Mouse (Mus musculus): Measurements from ENCODE around the gene Cilp2. TPM values are rescaled to one million over a fixed set of nuclear protein-coding genes. Genes with fewer than 3 reads are reported as not detected.

Gene Cilp2
- polyA plus RNA-seq, 1 experiment from 2014 or later = 0.42 TPM

DNA sequence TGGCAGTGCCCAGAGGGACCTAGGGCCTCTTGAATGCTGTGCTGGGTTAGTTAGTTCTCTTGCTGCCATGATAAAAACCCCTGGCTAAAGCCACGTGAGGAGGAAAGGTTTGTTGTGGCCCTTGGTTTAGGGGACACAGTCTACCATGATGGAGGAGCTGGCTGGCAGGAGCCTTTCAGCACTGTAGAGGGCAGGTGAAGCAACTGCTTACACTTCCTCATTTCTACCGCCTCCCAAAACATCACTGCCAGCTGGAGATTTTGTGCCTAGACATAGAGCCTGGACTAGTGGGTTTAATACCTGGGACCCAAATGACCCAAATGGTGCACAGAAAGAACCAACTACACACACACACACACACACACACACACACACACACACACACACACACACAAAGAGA lies 26.2 kb downstream of the Cilp2 start:
- Histone ChIP-seq H3K4me1 (ENCODE audit: control insufficient read depth, insufficient read depth, low read length) (no peaks in the 10 kb centered on the region), H3K9ac (replicated peaks; ENCODE audit: low read depth, low read length) (no peak overlapping the region), H3K36me3 (ENCODE audit: control insufficient read depth, insufficient read depth, low read length) (no peaks in the 10 kb centered on the region), H3K27me3 (ENCODE audit: control insufficient read depth, insufficient read depth, low read length) (no peaks in the 10 kb centered on the region), H3K27ac (ENCODE audit: low read length) (no peak overlapping the region), H3K9me3 (ENCODE audit: control insufficient read depth, low read depth, low read length) (no peaks in the 10 kb centered on the region), H3K4me2 (replicated peaks; ENCODE audit: low read depth, low read length) (no peak overlapping the region), H3K4me3 (ENCODE audit: low read depth, low read length) (no peak overlapping the region)
- no peak for ATAC-seq (ENCODE audit: insufficient number of reproducible peaks, insufficient read depth, low FRiP score, low read depth)
- 68% methylated on average over 2 of the region's 2 CpGs for WGBS

GRCm38 (mm10) chr8:69860807-69861206 lies 26.7 kb downstream of the Cilp2 start:
- WGBS = 62% methylated on average over 4 of the region's 4 CpGs
- no peak overlapping the region for H3K27ac ChIP-seq (ENCODE audit: low read length)

GRCm38 (mm10) chr8:69853869-69854268 lies 33.6 kb downstream of the Cilp2 start:
- 91% methylated on average over 10 of the region's 10 CpGs for WGBS
- no peak overlapping the region for H3K4me2 ChIP-seq (replicated peaks; ENCODE audit: low read depth, low read length)
- no peak for ATAC-seq (ENCODE audit: insufficient number of reproducible peaks, insufficient read depth, low FRiP score, low read depth)
- no peaks in the 10 kb centered on the region for H3K9me3 ChIP-seq (ENCODE audit: control insufficient read depth, low read depth, low read length)
- H3K27ac ChIP-seq (ENCODE audit: low read length) = no peak overlapping the region
- H3K36me3 ChIP-seq (ENCODE audit: control insufficient read depth, insufficient read depth, low read length) = no peaks in the 10 kb centered on the region
- H3K4me3 ChIP-seq (ENCODE audit: low read depth, low read length) = no peak overlapping the region
- no peaks in the 10 kb centered on the region for H3K27me3 ChIP-seq (ENCODE audit: control insufficient read depth, insufficient read depth, low read length)
- H3K9ac ChIP-seq (replicated peaks; ENCODE audit: low read depth, low read length) = no peak overlapping the region
- H3K4me1 ChIP-seq (ENCODE audit: control insufficient read depth, insufficient read depth, low read length) = no peaks in the 10 kb centered on the region

More at GRCm38 (mm10) chr8:69860807-69861206, 26.7 kb downstream of the Cilp2 start:
- no peak for ATAC-seq (ENCODE audit: insufficient number of reproducible peaks, insufficient read depth, low FRiP score, low read depth)
- H3K36me3 ChIP-seq (ENCODE audit: control insufficient read depth, insufficient read depth, low read length) = no peaks in the 10 kb centered on the region
- H3K9ac ChIP-seq (replicated peaks; ENCODE audit: low read depth, low read length) = no peak overlapping the region
- H3K4me1 ChIP-seq (ENCODE audit: control insufficient read depth, insufficient read depth, low read length) = no peaks in the 10 kb centered on the region
- H3K9me3 ChIP-seq (ENCODE audit: control insufficient read depth, low read depth, low read length) = no peaks in the 10 kb centered on the region
- H3K4me3 ChIP-seq (ENCODE audit: low read depth, low read length) = no peak overlapping the region
- H3K4me2 ChIP-seq (replicated peaks; ENCODE audit: low read depth, low read length) = no peak overlapping the region
- no peaks in the 10 kb centered on the region for H3K27me3 ChIP-seq (ENCODE audit: control insufficient read depth, insufficient read depth, low read length)

DNA sequence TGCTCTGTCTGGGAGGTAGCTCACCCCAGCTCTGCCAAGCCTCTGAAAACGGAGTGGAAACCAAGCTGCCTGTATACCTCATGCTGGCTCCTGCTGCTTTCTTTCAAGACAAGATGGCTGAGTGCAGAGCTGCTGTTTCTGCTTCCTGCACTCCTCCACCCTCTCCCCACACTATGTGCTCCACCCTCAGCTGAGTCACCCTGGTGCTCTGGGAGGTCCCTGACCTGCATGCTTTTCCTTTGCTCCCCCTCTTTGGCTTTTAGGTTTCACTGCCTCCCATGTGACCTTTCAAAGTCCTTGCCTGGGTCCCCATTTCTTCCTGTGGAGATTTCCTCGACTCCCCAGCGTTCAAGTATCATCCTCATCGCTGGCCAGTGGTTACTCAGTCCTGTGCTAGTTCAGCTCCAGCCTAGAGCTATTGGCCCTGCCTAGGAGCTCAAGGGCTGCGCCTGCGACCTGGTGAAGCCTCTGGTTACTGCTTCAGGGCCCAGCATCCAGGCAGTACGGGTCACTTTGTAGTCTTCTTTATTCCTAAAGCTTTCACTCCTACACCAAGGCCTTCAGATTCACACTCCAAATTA lies 36.5 kb downstream of the Cilp2 start:
- Histone ChIP-seq H3K27ac (ENCODE audit: low read length) (no peak overlapping the region), H3K4me3 (ENCODE audit: low read depth, low read length) (no peak overlapping the region), H3K27me3 (ENCODE audit: control insufficient read depth, insufficient read depth, low read length) (no peaks in the 10 kb centered on the region), H3K9ac (replicated peaks; ENCODE audit: low read depth, low read length) (no peak overlapping the region), H3K4me2 (replicated peaks; ENCODE audit: low read depth, low read length) (no peak overlapping the region), H3K36me3 (ENCODE audit: control insufficient read depth, insufficient read depth, low read length) (no peaks in the 10 kb centered on the region), H3K4me1 (ENCODE audit: control insufficient read depth, insufficient read depth, low read length) (no peaks in the 10 kb centered on the region), H3K9me3 (ENCODE audit: control insufficient read depth, low read depth, low read length) (no peaks in the 10 kb centered on the region)
- WGBS = 76% methylated on average over 7 of the region's 7 CpGs
- ATAC-seq (ENCODE audit: insufficient number of reproducible peaks, insufficient read depth, low FRiP score, low read depth) = no peak

- ATAC-seq (ENCODE audit: insufficient number of reproducible peaks, insufficient read depth, low FRiP score, low read depth) = no peak
- 31% methylated on average over 3 of the region's 3 CpGs for WGBS
- Histone ChIP-seq H3K4me3 (ENCODE audit: low read depth, low read length) (no peak overlapping the region), H3K4me2 (replicated peaks; ENCODE audit: low read depth, low read length) (no peak overlapping the region), H3K36me3 (ENCODE audit: control insufficient read depth, insufficient read depth, low read length) (no peaks in the 10 kb centered on the region), H3K27ac (ENCODE audit: low read length) (no peak overlapping the region), H3K9ac (replicated peaks; ENCODE audit: low read depth, low read length) (no peak overlapping the region), H3K9me3 (ENCODE audit: control insufficient read depth, low read depth, low read length) (no peaks in the 10 kb centered on the region), H3K27me3 (ENCODE audit: control insufficient read depth, insufficient read depth, low read length) (no peaks in the 10 kb centered on the region), H3K4me1 (ENCODE audit: control insufficient read depth, insufficient read depth, low read length) (no peaks in the 10 kb centered on the region)
Observed at GRCm38 (mm10) chr8:69849899-69850298, 37.6 kb downstream of the Cilp2 start.

- 68% methylated on average over 8 of the region's 8 CpGs for WGBS
- no peaks in the 10 kb centered on the region for H3K4me1 ChIP-seq (ENCODE audit: control insufficient read depth, insufficient read depth, low read length)
- H3K27ac ChIP-seq (ENCODE audit: low read length) = no peak overlapping the region
- H3K9me3 ChIP-seq (ENCODE audit: control insufficient read depth, low read depth, low read length) = no peaks in the 10 kb centered on the region
- H3K27me3 ChIP-seq (ENCODE audit: control insufficient read depth, insufficient read depth, low read length) = no peaks in the 10 kb centered on the region
- H3K36me3 ChIP-seq (ENCODE audit: control insufficient read depth, insufficient read depth, low read length) = no peaks in the 10 kb centered on the region
- no peak overlapping the region for H3K4me2 ChIP-seq (replicated peaks; ENCODE audit: low read depth, low read length)
- peak; percentile 64; the same call in 1 of the 2 replicates for ATAC-seq (ENCODE audit: insufficient number of reproducible peaks, insufficient read depth, low FRiP score, low read depth)
- H3K4me3 ChIP-seq (ENCODE audit: low read depth, low read length) = no peak overlapping the region
- H3K9ac ChIP-seq (replicated peaks; ENCODE audit: low read depth, low read length) = no peak overlapping the region
Observed at GRCm38 (mm10) chr8:69848951-69849350, 38.5 kb downstream of the Cilp2 start.

DNA sequence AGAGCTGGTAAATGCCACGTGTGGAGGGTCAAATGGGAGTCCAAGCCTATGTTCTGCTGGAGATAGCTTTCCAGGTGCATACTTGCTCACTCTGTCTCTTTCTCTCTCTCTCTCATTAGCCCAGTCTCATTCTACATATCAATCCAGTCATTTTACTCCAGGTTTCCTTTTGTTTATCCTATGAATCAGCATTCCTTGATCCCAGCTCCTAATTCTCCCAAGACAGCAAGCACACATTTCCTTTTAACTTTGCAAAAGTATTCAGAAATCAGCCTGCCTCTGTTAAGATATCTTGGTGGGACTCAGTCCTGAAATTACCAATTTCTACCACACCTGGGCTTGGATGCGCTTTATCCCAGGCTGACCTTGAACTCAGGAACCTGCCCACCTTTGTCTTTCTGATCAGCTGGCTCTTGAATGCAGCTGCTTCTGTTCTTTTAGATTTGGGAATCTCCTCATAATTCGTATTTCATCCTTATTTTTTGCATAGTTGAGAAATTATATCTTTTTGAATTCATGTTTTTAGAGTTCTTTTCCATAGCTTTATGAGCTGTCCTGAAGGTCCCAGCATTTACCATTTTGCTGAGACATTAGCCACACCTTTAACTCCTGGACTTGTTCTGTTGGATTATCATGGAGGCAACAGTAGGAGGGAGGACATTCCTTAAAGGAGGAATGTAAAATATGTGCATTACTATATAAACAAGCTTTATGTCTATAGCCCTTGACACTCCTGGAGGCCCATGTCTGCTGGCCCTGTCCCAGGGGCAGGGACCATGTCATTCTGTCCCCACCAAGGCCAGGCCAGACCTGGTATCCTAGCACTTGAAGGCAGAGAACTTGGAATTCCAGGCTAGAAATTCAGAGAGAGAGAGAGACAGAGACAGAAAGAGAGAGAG lies 40.1 kb downstream of the Cilp2 start:
- WGBS = 57% methylated on average over 3 of the region's 3 CpGs
- H3K27me3 ChIP-seq (ENCODE audit: control insufficient read depth, insufficient read depth, low read length) = no peaks in the 10 kb centered on the region
- no peak overlapping the region for H3K27ac ChIP-seq (ENCODE audit: low read length)
- no peaks in the 10 kb centered on the region for H3K9me3 ChIP-seq (ENCODE audit: control insufficient read depth, low read depth, low read length)
- H3K4me1 ChIP-seq (ENCODE audit: control insufficient read depth, insufficient read depth, low read length) = no peaks in the 10 kb centered on the region
- H3K4me2 ChIP-seq (replicated peaks; ENCODE audit: low read depth, low read length) = no peak overlapping the region
- H3K4me3 ChIP-seq (ENCODE audit: low read depth, low read length) = no peak overlapping the region
- H3K36me3 ChIP-seq (ENCODE audit: control insufficient read depth, insufficient read depth, low read length) = no peaks in the 10 kb centered on the region
- no peak overlapping the region for H3K9ac ChIP-seq (replicated peaks; ENCODE audit: low read depth, low read length)
- no peak for ATAC-seq (ENCODE audit: insufficient number of reproducible peaks, insufficient read depth, low FRiP score, low read depth)

DNA sequence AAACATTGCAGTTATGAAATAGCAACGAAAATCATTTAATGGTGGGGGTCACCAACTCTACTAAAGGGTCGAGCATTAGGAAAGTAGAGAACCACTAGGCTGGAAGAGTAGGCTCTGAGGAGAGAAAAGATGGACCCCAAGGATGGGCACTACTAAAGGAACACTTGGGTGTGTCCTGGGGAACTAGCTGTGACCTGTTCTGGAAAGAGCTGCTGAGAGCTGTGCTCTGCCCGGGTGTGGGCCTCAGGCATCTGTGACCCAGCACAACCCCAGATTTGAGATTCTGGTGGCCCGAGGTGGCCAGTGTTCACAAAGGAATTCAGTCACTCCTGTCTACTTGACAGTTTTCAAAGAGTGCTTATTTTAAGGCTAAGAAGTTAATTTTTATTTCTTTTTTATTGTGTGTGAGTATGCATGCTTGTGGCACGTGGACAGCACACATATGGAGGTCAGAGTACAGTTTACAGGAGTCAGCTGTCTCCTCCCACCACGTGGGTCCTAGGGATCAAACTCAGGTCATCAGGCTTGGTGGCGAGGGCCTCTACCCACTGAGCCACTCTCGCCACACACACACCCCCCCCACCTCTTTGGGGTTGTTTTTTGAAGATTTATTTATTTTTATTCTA lies 50.3 kb downstream of the Cilp2 start:
- no peak for ATAC-seq (ENCODE audit: insufficient number of reproducible peaks, insufficient read depth, low FRiP score, low read depth)
- no peak overlapping the region for H3K27ac ChIP-seq (ENCODE audit: low read length)
- H3K4me3 ChIP-seq (ENCODE audit: low read depth, low read length) = no peak overlapping the region
- H3K27me3 ChIP-seq (ENCODE audit: control insufficient read depth, insufficient read depth, low read length) = no peaks in the 10 kb centered on the region
- no peaks in the 10 kb centered on the region for H3K9me3 ChIP-seq (ENCODE audit: control insufficient read depth, low read depth, low read length)
- H3K36me3 ChIP-seq (ENCODE audit: control insufficient read depth, insufficient read depth, low read length) = no peaks in the 10 kb centered on the region
- WGBS = 57% methylated on average over 8 of the region's 8 CpGs
- H3K4me1 ChIP-seq (ENCODE audit: control insufficient read depth, insufficient read depth, low read length) = no peaks in the 10 kb centered on the region
- no peak overlapping the region for H3K9ac ChIP-seq (replicated peaks; ENCODE audit: low read depth, low read length)
- H3K4me2 ChIP-seq (replicated peaks; ENCODE audit: low read depth, low read length) = no peak overlapping the region

Measured in stomach, embryonic 14.5 days (tissue).